Mouse (Mus musculus): ENCODE results near the gene Gdpgp1. TPM values are rescaled to one million over a fixed set of nuclear protein-coding genes. Genes with fewer than 3 reads are reported as not detected.
A peak's percentile ranks its signal among the peaks of the same experiment; 100 is the strongest.

Gene Gdpgp1
- polyA plus RNA-seq, 1 experiment: not detected

GRCm38 (mm10) chr7:80213604-80214003, 19.1 kb upstream of the Gdpgp1 start:
- 81% methylated on average over 7 of the region's 7 CpGs for WGBS
- TF ChIP-seq CTCF (IDR thresholded peaks at IDR 0.05; ENCODE audit: insufficient read depth, low read depth, low read length) (no peak), POLR2A (IDR thresholded peaks at IDR 0.05; ENCODE audit: insufficient read depth, low read depth, low read length) (no peak)
- no peak overlapping the region for H3K27ac ChIP-seq (ENCODE audit: insufficient read depth, low read depth, low read length)
- no peak overlapping the region for H3K4me3 ChIP-seq (ENCODE audit: insufficient read depth, low read depth, low read length)
- peaks cover 20% of the 10 kb centered on the region for H3K4me1 ChIP-seq (ENCODE audit: control insufficient read depth, insufficient read depth, low read length)

GRCm38 (mm10) chr7:80214459-80214858, 18.2 kb upstream of the Gdpgp1 start:
- Histone ChIP-seq H3K27ac (ENCODE audit: insufficient read depth, low read depth, low read length) (no peak overlapping the region), H3K4me3 (ENCODE audit: insufficient read depth, low read depth, low read length) (no peak overlapping the region), H3K4me1 (ENCODE audit: control insufficient read depth, insufficient read depth, low read length) (peaks cover 13% of the 10 kb centered on the region)
- WGBS: 78% methylated on average over 8 of the region's 8 CpGs
- TF ChIP-seq POLR2A (IDR thresholded peaks at IDR 0.05; ENCODE audit: insufficient read depth, low read depth, low read length) (no peak), CTCF (IDR thresholded peaks at IDR 0.05; ENCODE audit: insufficient read depth, low read depth, low read length) (no peak)

GRCm38 (mm10) chr7:80215398-80215797, 17.3 kb upstream of the Gdpgp1 start:
- 34% methylated on average over 4 of the region's 4 CpGs for WGBS
- H3K4me1 ChIP-seq (ENCODE audit: control insufficient read depth, insufficient read depth, low read length): peaks cover 10% of the 10 kb centered on the region
- H3K27ac ChIP-seq (ENCODE audit: insufficient read depth, low read depth, low read length): no peak overlapping the region
- H3K4me3 ChIP-seq (ENCODE audit: insufficient read depth, low read depth, low read length): no peak overlapping the region
- TF ChIP-seq POLR2A (IDR thresholded peaks at IDR 0.05; ENCODE audit: insufficient read depth, low read depth, low read length) (no peak), CTCF (IDR thresholded peaks at IDR 0.05; ENCODE audit: insufficient read depth, low read depth, low read length) (peak; percentile 66)

GRCm38 (mm10) chr7:80216566-80216965, 16.1 kb upstream of the Gdpgp1 start:
- H3K4me1 ChIP-seq (ENCODE audit: control insufficient read depth, insufficient read depth, low read length): 0 out of 2 replicates have a peak, but pooled peaks cover 7% of the 10 kb centered on the region
- TF ChIP-seq POLR2A (IDR thresholded peaks at IDR 0.05; ENCODE audit: insufficient read depth, low read depth, low read length) (no peak), CTCF (IDR thresholded peaks at IDR 0.05; ENCODE audit: insufficient read depth, low read depth, low read length) (no peak)
- no peak overlapping the region for H3K4me3 ChIP-seq (ENCODE audit: insufficient read depth, low read depth, low read length)
- H3K27ac ChIP-seq (ENCODE audit: insufficient read depth, low read depth, low read length): peak overlapping the region; percentile 50; the same call in 1 of the 2 replicates
- 32% methylated on average over 8 of the region's 8 CpGs for WGBS

- TF ChIP-seq CTCF (IDR thresholded peaks at IDR 0.05; ENCODE audit: insufficient read depth, low read depth, low read length) (no peak), POLR2A (IDR thresholded peaks at IDR 0.05; ENCODE audit: insufficient read depth, low read depth, low read length) (no peak)
- WGBS: 70% methylated on average over 9 of the region's 9 CpGs
- Histone ChIP-seq H3K27ac (ENCODE audit: insufficient read depth, low read depth, low read length) (no peak overlapping the region), H3K4me1 (ENCODE audit: control insufficient read depth, insufficient read depth, low read length) (peaks cover 7% of the 10 kb centered on the region; the same call in 1 of the 2 replicates), H3K4me3 (ENCODE audit: insufficient read depth, low read depth, low read length) (no peak overlapping the region)
Observed at GRCm38 (mm10) chr7:80218666-80219065, 14.0 kb upstream of the Gdpgp1 start.

GRCm38 (mm10) chr7:80220237-80220797, 12.3 kb upstream of the Gdpgp1 start:
- WGBS: 97% methylated on average over 9 of the region's 9 CpGs
- TF ChIP-seq CTCF (IDR thresholded peaks at IDR 0.05; ENCODE audit: insufficient read depth, low read depth, low read length): no peak
- TF ChIP-seq POLR2A (IDR thresholded peaks at IDR 0.05; ENCODE audit: insufficient read depth, low read depth, low read length): no peak
- Histone ChIP-seq H3K4me3 (ENCODE audit: insufficient read depth, low read depth, low read length) (no peak overlapping the region), H3K4me1 (ENCODE audit: control insufficient read depth, insufficient read depth, low read length) (peaks cover 7% of the 10 kb centered on the region; the same call in 1 of the 2 replicates), H3K27ac (ENCODE audit: insufficient read depth, low read depth, low read length) (no peak overlapping the region)

- 81% methylated on average over 4 of the region's 4 CpGs for WGBS
- no peak for TF ChIP-seq CTCF (IDR thresholded peaks at IDR 0.05; ENCODE audit: insufficient read depth, low read depth, low read length)
- no peak overlapping the region for H3K4me3 ChIP-seq (ENCODE audit: insufficient read depth, low read depth, low read length)
- no peak overlapping the region for H3K27ac ChIP-seq (ENCODE audit: insufficient read depth, low read depth, low read length)
- H3K4me1 ChIP-seq (ENCODE audit: control insufficient read depth, insufficient read depth, low read length): peaks cover 2% of the 10 kb centered on the region; the same call in 1 of the 2 replicates
Observed at GRCm38 (mm10) chr7:80221179-80221750, 11.4 kb upstream of the Gdpgp1 start.

- 96% methylated on average over 4 of the region's 4 CpGs for WGBS
- Histone ChIP-seq H3K27ac (ENCODE audit: insufficient read depth, low read depth, low read length) (no peak overlapping the region), H3K4me1 (ENCODE audit: control insufficient read depth, insufficient read depth, low read length) (peaks cover 3% of the 10 kb centered on the region), H3K4me3 (ENCODE audit: insufficient read depth, low read depth, low read length) (no peak overlapping the region)
- TF ChIP-seq POLR2A (IDR thresholded peaks at IDR 0.05; ENCODE audit: insufficient read depth, low read depth, low read length) (no peak), CTCF (IDR thresholded peaks at IDR 0.05; ENCODE audit: insufficient read depth, low read depth, low read length) (no peak)
Observed at GRCm38 (mm10) chr7:80227065-80227464, 5.6 kb upstream of the Gdpgp1 start.

- WGBS: 48% methylated on average over 6 of the region's 6 CpGs
- no peak overlapping the region for H3K27ac ChIP-seq (ENCODE audit: insufficient read depth, low read depth, low read length)
- no peak overlapping the region for H3K4me3 ChIP-seq (ENCODE audit: insufficient read depth, low read depth, low read length)
- no peak for TF ChIP-seq POLR2A (IDR thresholded peaks at IDR 0.05; ENCODE audit: insufficient read depth, low read depth, low read length)
- no peak for TF ChIP-seq CTCF (IDR thresholded peaks at IDR 0.05; ENCODE audit: insufficient read depth, low read depth, low read length)
- peaks cover 10% of the 10 kb centered on the region; the same call in 1 of the 2 replicates for H3K4me1 ChIP-seq (ENCODE audit: control insufficient read depth, insufficient read depth, low read length)
Observed at GRCm38 (mm10) chr7:80230196-80230595, 2.5 kb upstream of the Gdpgp1 start.
